Mouse (Mus musculus): ENCODE measurements around the gene Gm44511.

The Gm44511 gene

DNA sequence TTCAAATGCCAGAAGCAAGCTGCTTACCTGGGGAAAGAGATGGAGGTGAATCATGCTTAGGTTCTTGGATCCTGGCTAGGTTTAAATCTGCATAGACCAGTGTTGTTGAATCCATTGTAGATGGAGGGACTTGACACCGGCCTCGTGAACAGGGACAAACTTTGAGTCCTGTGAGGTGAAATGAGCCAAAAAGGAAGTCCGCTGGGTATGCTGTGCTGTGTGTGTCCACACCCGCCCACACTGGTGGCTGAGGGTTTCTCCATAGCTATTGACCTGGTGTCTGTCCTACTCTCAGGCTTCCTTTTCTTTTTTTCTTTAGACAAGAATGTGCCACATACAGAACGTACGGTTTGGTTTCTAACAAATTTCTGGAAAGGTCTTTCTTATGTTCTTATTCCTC, at the start of gene Gm44511, which contains the start of gene Klrb1b:
TSS of gene Gm44511 (minus strand) at position 184 of the 400 bp plus-strand sequence.
TSS of gene Klrb1b (minus strand) at position 200 of the 400 bp plus-strand sequence.
- in situ Hi-C loops (cut with MboI, MseI), result loop anchor here in 1 of 2 experiments (25.0 kb wide), 2 partner anchors 1564 to 1889 kb away; partner anchors contain the start of genes D6Wsu163e and Rad51ap1

DNA sequence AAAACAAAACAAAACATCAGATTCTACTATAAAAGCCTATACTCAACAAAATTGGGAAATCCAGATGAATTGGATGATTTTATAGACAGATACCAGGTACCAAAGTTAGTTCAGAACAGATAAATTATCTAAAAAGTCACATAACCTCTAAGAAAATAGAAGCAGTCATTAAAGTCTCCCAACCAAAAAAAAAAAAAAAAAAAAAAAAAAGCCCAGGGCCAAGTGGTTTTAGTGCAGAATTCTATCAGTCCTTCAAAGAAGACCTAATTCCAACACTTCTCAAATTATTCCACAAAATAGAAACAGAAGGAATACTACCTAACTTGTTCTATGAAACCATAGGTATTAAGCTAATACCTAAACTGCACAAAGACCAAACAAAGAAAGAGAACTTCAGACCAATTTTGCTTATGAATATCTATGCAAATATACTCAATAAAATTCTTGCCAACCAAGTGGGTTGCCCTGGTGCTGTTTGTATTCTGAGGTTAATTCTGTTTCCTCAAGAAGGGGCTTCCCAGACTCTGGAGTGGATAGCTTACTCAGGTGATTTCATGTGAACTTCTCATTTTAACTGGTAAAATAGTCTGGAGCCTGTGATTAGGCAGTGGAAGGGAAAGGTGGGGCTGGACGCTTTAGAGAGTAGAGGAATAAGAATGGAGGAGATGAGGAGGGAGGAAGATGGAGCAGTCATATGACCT, 45.9 kb upstream of the Gm44511 start:
- in situ Hi-C loops (cut with MboI, MseI), result loop anchor here in 1 of 2 experiments (10.0 kb wide), 1 partner anchor 623 kb away; no protein-coding TSS in a partner anchor

DNA sequence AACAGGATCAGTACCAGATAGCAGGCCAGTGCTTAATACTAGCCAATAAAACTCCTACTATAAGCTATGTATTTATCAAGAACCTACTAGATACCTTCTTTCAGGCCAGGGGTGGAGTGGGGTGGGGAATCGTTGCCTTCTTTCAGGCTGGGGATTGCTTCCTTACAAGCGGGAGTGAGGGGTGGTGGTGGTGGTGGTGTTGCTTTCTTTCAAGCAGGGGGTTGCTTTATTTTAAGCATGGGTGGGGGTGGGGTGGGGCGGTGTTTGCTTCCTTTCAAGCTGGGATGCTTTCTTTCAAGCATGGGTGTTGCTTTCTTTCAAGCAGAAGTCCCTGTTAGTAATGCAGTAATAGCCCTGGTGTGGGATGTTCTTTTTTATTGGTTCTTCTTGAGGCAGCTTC, 42.7 kb upstream of the Gm44511 start:
- in situ Hi-C loops (cut with MboI, MseI), result no loop called here

DNA sequence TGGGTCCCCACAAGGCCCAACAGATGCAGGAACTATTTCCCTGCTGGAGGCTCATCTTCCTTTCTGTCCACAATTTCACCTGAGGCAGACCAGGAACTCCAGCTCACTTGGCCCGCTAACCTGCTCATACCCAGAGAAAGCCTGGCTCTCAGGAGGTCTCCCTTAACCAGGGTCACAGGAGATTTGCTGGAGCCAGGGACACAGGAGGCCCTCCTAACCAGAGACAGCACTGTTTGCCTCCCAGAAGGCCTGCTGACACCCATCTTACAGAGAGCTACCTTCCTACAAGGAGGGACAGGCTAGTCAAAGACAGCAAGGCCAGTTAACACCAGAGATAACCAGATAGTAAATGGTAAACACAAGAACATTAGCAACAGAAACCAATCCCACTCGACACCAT, 31.9 kb upstream of the Gm44511 start:
- in situ Hi-C loops (cut with MboI, MseI), result loop anchor here (5.0 to 10.0 kb wide), 2 partner anchors 317 to 499 kb away; no protein-coding TSS in a partner anchor

DNA sequence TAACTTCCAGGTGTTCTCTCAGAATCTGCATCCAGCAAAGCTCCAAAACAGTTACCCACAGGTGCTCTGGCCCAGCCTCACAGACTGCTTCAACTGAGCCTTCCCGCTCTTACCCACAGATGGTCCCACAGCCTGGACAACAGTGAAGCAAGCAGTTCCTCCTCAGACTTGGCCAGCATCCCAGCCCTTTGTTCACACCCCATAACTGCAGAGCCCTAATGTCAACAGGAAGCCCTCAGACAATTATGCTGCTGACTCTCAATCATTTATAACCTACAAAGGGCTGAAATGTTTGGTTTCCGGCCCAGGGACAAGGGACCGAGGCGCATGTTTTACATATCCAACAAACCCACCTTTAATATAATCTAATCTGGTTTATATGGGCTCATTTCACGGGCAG, 30.1 kb upstream of the Gm44511 start:
- in situ Hi-C loops (cut with MboI, MseI), result loop anchor here (5.0 to 10.0 kb wide), 2 partner anchors 319 to 501 kb away; no protein-coding TSS in a partner anchor

DNA sequence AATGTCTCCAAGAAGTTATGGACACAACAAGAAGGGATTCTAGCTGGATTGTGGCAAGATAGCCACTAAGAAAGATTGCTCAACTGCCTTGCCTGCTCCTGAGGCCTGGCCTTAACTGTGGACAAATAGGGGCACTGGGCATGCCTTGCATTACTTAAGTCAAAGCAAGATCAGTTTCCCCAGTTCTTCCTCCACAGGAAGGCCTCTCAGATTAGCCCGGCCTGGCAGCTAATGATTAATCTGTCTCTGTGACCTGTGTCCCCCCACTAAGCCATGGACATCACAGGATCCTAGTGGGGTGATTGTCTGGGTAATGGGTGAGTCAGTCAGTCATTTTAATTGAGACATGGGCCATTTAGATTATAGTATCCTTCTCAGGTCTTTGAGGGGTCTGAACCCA, 29.4 kb upstream of the Gm44511 start:
- in situ Hi-C loops (cut with MboI, MseI), result loop anchor here (5.0 to 10.0 kb wide), 2 partner anchors 319 to 502 kb away; no protein-coding TSS in a partner anchor

DNA sequence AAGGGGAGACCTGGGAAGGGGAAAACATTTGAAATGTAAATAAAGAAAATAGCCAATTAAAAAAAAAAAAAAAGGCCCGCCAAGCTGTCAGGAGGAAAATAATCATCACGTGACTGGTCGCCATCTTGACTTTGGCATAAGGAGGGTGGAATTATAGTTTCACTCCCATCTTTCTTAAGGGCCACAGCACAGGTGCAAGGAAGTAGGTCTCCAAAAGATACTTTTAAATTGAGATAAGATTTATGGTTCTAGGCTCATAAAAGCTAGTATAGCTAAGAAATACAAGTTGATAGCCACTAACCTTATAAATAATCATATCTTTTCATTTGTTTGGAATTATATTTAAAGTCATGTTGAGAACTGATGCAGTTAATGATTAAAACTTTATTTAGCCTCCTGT, 28.8 kb upstream of the Gm44511 start:
- in situ Hi-C loops (cut with MboI, MseI), result loop anchor here (5.0 to 10.0 kb wide), 6 partner anchors 212 to 517 kb away; no protein-coding TSS in a partner anchor

DNA sequence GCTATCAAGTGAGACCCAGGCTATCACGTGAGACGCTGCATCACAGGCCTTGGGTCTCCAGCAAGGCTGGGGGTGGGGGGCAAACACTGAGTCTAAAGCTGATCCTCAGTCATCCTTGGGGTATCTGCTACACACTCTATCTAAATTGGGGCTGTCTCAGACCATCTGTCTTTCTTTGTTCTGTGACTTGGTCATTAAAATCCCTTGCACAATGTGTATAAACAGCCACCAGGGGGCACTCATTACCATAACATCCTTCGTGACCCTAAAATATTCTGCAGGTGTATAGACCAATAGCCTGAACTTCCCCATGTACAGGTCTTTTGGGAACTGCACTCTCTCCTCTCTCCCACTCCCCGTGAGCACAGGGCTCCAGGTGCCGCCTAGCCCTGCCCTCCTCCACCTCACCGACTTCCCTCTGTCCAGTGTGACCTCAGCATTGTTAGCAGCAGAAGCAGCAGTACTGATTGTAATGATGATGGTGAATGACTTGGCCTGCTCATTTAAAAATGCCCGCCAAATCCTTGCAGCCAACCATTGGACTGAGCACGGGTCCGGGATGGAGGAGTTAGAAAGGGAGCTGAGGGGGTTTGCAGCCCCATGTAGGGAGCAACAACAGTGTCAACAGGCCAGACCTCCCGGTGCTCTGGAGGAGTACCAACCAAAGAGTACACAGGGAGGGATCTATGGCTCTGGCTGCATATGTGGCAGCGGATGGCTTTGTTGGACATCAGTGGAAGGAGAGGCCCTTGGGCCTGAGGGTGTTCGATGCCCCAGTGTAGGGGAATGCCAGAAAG, 28.1 kb upstream of the Gm44511 start:
- in situ Hi-C loops (cut with MboI, MseI), result loop anchor here (5.0 to 10.0 kb wide), 5 partner anchors 213 to 518 kb away; no protein-coding TSS in a partner anchor

DNA sequence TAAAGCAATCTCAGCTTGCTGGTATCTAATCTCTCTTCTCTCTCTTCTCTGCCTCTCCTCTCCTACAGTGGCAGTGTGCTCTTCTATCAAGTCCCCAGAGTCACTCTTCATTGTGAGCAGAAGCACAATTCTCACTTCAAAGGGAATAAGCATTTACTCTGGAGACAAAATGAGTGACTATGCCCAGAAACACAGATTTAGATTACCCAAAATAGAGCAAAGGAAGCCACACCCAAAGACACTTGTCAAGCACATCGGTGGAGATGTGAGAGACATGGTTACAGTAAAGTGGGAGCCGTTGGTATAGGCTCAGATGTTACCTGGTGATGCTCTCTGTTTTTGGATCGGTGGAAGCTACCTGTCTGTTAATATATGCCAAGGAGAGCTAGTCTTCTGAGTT, 26.7 kb upstream of the Gm44511 start:
- in situ Hi-C loops (cut with MboI, MseI), result loop anchor here (5.0 to 10.0 kb wide), 5 partner anchors 215 to 520 kb away; no protein-coding TSS in a partner anchor

DNA sequence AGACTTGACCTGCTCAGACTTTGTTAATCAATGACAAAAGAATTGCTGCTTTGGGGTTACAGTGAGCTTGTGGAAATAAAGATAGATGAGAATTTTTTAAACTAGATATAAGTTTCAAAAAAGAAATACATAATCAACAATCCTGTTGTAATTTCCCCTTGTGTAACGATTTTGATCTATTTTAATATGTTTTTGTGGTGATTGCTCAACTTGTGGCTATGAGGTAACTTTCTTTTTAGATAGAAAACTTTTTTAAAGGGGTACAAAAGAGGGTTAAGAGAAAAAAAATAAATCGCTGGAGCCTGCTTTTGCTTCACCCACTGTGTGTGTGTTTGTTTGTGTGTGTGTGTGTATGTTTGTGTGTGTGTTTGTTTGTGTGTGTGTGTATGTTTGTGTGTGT, 25.0 kb upstream of the Gm44511 start:
- in situ Hi-C loops (cut with MboI, MseI), result loop anchor here (5.0 to 10.0 kb wide), 5 partner anchors 216 to 521 kb away; no protein-coding TSS in a partner anchor

DNA sequence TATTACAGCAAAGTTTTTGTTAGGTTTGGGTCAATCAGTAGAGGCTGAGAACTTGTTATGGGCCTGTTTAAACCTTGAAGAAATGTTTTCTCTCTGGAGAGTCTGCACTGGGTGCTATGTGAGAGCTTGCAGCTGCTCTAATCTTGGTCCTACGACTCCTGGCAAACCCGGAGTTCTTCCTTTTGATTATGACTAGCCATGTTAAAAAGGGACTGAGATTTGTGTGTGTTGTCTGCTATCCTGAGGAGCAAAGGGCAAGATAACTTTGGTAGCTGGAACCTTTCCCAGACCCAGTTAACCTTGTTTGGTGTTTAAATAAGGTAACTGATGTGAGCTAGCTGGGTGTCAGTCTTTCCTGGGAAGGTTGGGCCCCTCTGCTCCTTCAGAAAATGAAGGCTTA, 24.6 kb upstream of the Gm44511 start:
- in situ Hi-C loops (cut with MboI, MseI), result loop anchor here (5.0 to 10.0 kb wide), 5 partner anchors 217 to 522 kb away; no protein-coding TSS in a partner anchor

DNA sequence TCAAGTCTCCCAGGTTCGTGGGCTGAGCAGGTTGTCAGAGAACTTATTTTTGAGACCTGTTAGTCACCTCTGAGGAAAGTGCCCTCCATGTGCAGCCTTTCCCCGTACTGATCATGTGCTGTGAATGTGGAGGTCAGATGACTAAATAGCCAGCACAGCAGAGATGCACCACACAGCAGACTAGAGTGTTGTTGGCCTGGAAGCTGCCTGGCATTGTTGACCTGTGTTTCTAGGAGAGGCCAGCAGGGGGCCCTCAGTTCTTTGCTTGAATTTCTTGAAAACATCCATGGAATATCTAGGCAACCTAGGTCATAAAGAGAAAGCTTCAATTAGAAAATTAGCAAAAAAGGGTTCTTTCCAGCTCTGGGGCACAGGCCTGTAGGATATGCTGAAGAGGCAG, 23.8 kb upstream of the Gm44511 start:
- in situ Hi-C loops (cut with MboI, MseI), result loop anchor here (5.0 to 25.0 kb wide), 7 partner anchors 217 to 1913 kb away; partner anchors contain the start of genes D6Wsu163e (in 1 of the 2) and Rad51ap1 (in 1 of the 2)

DNA sequence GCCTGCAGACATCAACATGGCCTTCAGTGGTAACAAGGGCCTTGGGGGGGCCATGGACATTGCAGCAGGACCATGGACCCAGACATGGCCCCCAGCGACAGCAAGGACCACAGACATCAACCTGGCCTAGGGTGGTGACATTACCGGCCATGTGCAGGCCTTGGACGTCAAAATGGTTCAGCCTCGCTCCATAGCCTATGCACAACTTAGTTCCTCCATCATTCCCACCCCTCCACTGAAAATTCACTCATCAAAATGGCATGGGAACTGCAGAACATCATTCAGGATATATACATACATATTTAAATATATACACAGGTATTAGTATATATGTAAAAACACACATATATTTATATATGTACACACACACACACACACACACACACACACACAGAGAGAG, 21.3 kb upstream of the Gm44511 start:
- in situ Hi-C loops (cut with MboI, MseI), result loop anchor here in 1 of 2 experiments (25.0 kb wide), 2 partner anchors 1585 to 1910 kb away; partner anchors contain the start of genes D6Wsu163e and Rad51ap1

DNA sequence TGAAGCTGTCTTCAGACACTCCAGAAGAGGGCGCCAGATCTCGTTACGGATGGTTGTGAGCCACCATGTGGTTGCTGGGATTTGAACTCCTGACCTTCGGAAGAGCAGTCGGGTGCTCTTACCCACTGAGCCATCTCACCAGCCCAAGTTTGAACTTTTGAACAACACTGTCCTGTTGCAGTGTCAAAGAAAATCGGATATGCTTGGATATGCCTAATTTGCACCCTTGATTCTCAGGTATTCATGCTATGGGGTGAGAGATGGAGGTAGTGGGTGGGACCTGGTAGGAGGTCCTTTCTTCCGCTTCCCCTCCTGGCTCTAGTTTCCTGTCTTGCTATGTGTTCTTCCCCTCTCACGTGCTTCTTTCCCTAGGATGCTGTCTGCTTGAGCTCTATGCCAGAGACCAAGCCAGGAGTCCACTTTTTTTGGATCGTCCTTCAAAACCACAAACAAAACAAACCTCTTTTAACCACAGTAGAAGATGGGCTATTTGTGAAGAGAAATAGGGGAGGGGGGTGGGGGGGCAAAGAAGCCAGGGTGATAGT, 20.0 kb upstream of the Gm44511 start:
- in situ Hi-C loops (cut with MboI, MseI), result loop anchor here in 1 of 2 experiments (25.0 kb wide), 2 partner anchors 1584 to 1909 kb away; partner anchors contain the start of genes D6Wsu163e and Rad51ap1

DNA sequence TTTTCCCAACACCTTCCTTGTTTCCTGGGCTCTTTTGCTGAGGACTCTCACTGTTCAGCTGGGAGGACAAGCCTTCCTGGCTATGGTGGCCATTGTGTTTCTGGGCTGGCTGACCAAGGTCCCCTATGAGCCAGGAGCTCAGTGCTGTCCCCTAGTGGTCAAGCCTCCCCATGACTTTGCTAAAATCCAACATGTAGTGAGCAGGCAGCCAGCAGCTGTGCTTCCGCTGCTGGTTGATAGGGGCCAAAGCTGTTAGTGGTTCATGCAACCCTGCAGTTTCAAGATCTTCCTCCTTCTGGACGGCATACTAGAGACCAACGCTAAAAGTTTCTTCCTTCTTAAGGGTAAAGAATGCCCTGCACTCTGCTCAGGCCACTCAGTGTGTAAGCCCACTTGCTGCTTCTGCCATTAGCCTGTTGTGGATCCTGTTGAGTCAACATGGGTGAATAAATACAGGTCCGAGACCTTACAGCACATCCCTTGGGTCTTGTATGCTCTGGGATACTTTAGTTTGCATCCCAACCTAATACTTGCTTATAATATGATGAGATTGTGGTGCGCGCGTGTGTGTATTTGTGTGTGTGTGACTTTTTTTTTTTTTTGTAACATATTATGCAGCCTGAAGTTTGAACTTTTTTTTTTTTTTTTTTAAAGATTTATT, 19.3 kb upstream of the Gm44511 start:
- in situ Hi-C loops (cut with MboI, MseI), result loop anchor here in 1 of 2 experiments (25.0 kb wide), 2 partner anchors 1583 to 1908 kb away; partner anchors contain the start of genes D6Wsu163e and Rad51ap1

DNA sequence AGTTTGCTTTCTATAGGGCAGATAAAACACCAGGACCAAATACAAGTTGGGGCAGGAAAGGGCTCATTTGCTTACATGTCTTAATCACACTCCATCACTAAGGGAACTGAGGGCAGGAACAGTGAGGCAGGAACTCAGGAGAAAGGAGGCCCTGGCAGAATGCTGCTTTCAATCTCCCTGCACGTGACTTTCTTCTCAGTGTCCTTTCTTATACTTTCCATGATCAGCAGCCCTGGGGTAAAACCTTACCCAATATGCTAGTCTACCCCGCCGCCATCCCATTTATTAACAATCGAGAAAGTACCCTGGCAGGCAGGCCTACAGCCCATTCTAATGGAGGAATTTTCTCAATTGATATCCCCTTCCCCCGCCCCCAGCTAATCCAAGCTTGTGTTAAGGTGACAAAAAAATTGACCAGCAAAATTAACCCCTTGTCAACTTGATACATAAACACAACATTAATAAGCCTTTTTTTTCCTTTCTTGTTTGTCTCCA, 18.5 kb upstream of the Gm44511 start:
- in situ Hi-C loops (cut with MboI, MseI), result loop anchor here (5.0 to 25.0 kb wide), 4 partner anchors 37 to 1907 kb away; partner anchors contain the start of genes D6Wsu163e (in 1 of the 2) and Rad51ap1 (in 1 of the 2)

DNA sequence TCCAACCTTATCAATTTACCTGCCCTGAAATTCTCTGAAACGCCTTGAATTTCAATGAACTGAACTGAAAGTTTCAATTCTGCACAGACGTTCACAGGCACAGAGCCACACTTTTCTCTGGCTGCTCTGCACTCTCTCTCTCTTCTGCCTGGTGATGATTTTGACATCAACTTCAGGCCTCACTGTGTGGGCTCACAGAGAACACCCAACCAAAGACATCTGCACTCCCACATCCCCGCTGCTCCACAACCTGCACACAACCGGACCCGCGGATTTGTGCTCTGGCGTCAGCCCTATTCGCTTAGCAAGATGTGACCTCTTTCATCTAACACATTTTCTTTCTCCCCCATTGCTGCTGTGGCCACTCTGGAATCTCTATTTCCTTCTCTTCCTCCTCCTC, 18.0 kb upstream of the Gm44511 start:
- in situ Hi-C loops (cut with MboI, MseI), result loop anchor here (5.0 to 25.0 kb wide), 4 partner anchors 37 to 1907 kb away; partner anchors contain the start of genes D6Wsu163e (in 1 of the 2) and Rad51ap1 (in 1 of the 2)

DNA sequence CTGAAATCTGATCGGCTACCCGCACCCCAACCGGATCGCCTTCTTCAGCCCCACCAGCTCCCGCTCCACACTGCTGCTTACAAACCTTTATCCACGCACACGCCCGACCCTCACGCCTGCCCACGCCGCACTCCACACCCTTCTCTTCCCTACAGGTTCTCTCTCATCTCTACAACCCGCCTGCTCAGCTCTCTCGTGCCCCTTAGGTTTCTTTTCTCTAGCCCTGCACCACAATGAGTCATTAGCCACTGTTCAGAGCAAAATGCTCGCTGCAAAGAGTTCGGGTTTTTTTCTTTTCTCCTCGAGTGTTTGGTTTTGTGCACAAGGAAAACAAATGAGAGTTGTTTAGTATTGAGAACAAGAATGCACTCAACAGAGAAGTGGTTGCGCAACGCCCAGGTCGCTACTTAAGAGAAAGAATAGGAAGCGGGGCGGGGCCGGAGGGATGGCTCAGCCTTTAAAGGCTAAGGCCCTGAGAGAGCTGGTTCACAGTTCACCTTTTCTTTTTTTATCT, 17.4 kb upstream of the Gm44511 start:
- in situ Hi-C loops (cut with MboI, MseI), result loop anchor here (5.0 to 25.0 kb wide), 4 partner anchors 36 to 1906 kb away; partner anchors contain the start of genes D6Wsu163e (in 1 of the 2) and Rad51ap1 (in 1 of the 2)

DNA sequence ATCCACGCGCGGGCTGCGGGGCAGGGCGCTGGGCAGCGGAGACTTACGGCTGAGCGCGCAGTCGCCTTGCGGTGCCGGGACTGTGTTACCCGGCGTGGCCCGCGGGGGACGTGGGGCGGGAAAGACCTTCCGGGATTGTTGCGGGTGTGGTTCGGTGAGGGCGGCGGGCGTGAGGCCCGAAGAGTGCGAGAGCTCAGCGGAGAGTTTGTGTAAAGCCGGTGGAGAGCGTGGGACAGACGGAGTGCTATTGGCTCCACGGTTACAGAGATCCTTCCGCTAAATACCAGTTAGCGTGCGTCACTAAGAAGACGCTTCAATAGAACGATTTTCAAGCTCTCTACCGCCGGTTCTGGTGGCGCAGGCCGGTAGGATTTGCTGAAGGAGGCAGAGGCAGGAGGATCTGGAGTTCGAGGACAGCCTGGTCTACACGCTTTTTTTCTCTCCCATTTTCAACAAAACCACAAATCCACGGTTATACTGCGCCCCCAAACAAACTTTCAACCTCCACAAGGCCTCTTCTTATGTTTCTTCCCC, 16.9 kb upstream of the Gm44511 start:
- in situ Hi-C loops (cut with MboI, MseI), result loop anchor here (5.0 to 25.0 kb wide), 4 partner anchors 36 to 1906 kb away; partner anchors contain the start of genes D6Wsu163e (in 1 of the 2) and Rad51ap1 (in 1 of the 2)
